Mouse (Mus musculus): Measurements from ENCODE around the gene Mknk2.

The Mknk2 gene

GRCm38 (mm10) chr10:80677942-80678436, at the start of gene Mknk2:
Gene Mknk2 (minus strand): TSS chr10:80678112.
- peak; percentile 94 for DNase-seq (ENCODE audit: low read depth)

- DNase-seq (ENCODE audit: low read depth) = no peak
Observed at GRCm38 (mm10) chr10:80717281-80717680, 39.4 kb upstream of the Mknk2 start.

GRCm38 (mm10) chr10:80710834-80711233, 32.9 kb upstream of the Mknk2 start:
- DNase-seq (ENCODE audit: low read depth) = no peak

- DNase-seq (ENCODE audit: low read depth) = no peak
Observed at GRCm38 (mm10) chr10:80705479-80705878, 27.6 kb upstream of the Mknk2 start.

GRCm38 (mm10) chr10:80705033-80705432, 27.1 kb upstream of the Mknk2 start:
- no peak for DNase-seq (ENCODE audit: low read depth)

- DNase-seq (ENCODE audit: low read depth) = no peak
Observed at GRCm38 (mm10) chr10:80704418-80704817, 26.5 kb upstream of the Mknk2 start.

- no peak for DNase-seq (ENCODE audit: low read depth)
Observed at GRCm38 (mm10) chr10:80703643-80704042, 25.7 kb upstream of the Mknk2 start.

GRCm38 (mm10) chr10:80702536-80703390, 24.9 kb upstream of the Mknk2 start:
- DNase-seq (ENCODE audit: low read depth) = peak; percentile 94

- DNase-seq (ENCODE audit: low read depth) = peak; percentile 100
Observed at GRCm38 (mm10) chr10:80701721-80702535, 24.0 kb upstream of the Mknk2 start, which contains the start of the genes Mob3a and Izumo4. Gene Mob3a (minus strand): TSS chr10:80701977. Gene Izumo4 (plus strand): TSS chr10:80702184.

- no peak for DNase-seq (ENCODE audit: low read depth)
Observed at GRCm38 (mm10) chr10:80700732-80701131, 22.8 kb upstream of the Mknk2 start.

GRCm38 (mm10) chr10:80700038-80700504, 22.2 kb upstream of the Mknk2 start:
- DNase-seq (ENCODE audit: low read depth) = no peak

GRCm38 (mm10) chr10:80698605-80699004, 20.7 kb upstream of the Mknk2 start:
- no peak for DNase-seq (ENCODE audit: low read depth)

GRCm38 (mm10) chr10:80697812-80698211, 19.9 kb upstream of the Mknk2 start:
- DNase-seq (ENCODE audit: low read depth) = no peak

- DNase-seq (ENCODE audit: low read depth) = no peak
Observed at GRCm38 (mm10) chr10:80697393-80697787, 19.5 kb upstream of the Mknk2 start.

GRCm38 (mm10) chr10:80696502-80697392, 18.8 kb upstream of the Mknk2 start:
- no peak for DNase-seq (ENCODE audit: low read depth)

GRCm38 (mm10) chr10:80695801-80696501, 18.0 kb upstream of the Mknk2 start:
- no peak for DNase-seq (ENCODE audit: low read depth)

GRCm38 (mm10) chr10:80695186-80695585, 17.3 kb upstream of the Mknk2 start:
- DNase-seq (ENCODE audit: low read depth) = no peak

GRCm38 (mm10) chr10:80694159-80694938, 16.4 kb upstream of the Mknk2 start:
- no peak for DNase-seq (ENCODE audit: low read depth)

- no peak for DNase-seq (ENCODE audit: low read depth)
Observed at GRCm38 (mm10) chr10:80693401-80694045, 15.6 kb upstream of the Mknk2 start.
